Mouse (Mus musculus): ENCODE data around the gene Jkamp. TPM values are rescaled to one million over a fixed set of nuclear protein-coding genes. Genes with fewer than 3 reads are reported as not detected.
"Not testable (repeated sequence)": the region's sequence is repeated elsewhere in the genome, so short reads cannot be mapped to it uniquely, and the experiment has no call there.

Jkamp gene
- 10 to 100 TPM; 47.1 to 57.3 (median 55.3) TPM for total RNA-seq (2022)

DNA sequence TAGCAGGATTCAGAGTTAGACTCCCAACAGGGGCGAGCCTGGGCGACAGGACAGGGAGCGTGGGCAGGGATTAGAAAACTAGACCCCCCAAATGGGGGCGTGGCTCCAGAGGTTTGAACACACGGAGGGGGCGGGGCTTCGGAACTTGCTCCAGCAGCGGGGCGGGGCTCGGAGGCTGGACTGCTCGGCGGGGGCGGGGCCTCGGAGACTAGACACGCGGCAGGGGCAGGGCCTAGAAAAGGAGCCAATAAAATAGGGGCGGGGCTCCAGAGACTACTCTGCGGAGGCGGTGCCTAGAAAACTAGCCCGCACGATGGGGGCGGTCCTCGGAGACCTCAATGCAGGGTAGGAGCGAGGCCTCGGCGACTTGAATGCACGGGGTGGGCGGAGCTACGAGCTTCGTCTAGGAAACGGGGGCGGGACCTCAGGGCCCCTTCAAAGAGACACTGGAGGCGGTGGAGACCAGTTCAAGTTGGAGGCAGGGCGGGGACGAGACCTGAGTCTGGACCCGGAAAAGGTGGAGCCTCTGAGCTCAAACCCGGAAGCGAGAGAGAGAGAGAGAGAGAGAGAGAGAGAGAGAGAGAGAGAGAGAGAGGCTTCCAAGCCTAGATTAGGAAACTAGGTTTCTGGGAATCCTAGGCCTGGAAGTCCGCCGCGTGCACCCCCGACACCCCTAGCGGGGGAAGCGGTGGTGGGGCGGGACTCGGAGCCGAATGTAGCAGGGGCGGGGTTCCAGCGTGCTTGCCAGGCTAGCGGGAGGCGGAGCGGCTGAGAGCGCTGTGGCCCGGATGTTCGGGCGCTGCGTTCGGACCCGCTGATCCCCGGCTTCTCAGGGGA, at the start of gene Jkamp, which contains the start of gene L3hypdh:
Gene Jkamp, plus strand, starts transcription at position 261 of the 837 bp plus-strand sequence.
Gene L3hypdh, minus strand, starts transcription at position 111 of the 837 bp plus-strand sequence.
- peak; percentile 88 to 99 for DNase-seq (ENCODE audit: low spot score in 2 of 2)

- DNase-seq (ENCODE audit: low spot score in 2 of 2), result no peak
Measured at GRCm38 (mm10) chr12:72036097-72036661, 49.2 kb upstream of the Jkamp start.

- DNase-seq (ENCODE audit: low spot score in 2 of 2), result no peak
Measured at GRCm38 (mm10) chr12:72037049-72037448, 48.3 kb upstream of the Jkamp start.

DNA sequence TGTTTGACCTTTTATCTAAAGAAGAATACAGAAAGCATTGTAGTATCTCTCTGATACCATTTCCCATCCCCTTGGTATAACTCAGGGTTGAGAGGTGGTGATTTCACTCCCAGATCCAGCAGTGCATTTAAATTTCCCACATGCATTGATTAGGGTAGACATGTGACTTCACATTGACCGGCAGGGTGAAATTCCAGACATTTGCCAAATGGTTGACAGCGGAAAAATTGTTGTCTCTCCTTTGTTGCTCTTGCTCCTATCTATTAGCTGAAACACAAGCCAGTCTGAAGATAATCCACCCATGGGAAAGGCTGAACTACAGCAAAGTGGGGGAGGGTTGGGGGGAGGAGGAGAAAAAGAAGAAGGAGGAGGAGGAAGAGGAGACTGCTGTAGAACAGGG, 46.5 kb upstream of the Jkamp start:
- DNase-seq (ENCODE audit: low spot score in 2 of 2), result no peak

DNA sequence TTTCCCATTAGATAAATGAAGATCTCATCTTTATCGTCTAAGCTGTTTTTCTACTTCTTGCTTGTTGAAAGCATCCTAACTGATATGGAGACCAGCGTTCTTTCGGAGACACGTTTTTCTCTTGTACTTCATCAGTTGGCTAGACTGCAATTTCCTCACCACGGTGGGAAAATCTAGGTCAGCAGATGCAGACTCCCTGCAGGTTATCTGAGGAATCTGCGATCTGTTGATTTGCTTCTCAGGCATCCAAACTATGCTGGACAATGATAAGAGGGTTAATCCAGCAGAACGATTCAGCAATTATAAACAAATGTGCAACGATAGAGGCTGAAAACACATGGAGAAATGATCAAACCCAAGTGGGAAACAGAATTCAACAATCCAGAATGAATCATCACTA, 45.9 kb upstream of the Jkamp start:
- DNase-seq (ENCODE audit: low spot score in 2 of 2), result no peak

DNA sequence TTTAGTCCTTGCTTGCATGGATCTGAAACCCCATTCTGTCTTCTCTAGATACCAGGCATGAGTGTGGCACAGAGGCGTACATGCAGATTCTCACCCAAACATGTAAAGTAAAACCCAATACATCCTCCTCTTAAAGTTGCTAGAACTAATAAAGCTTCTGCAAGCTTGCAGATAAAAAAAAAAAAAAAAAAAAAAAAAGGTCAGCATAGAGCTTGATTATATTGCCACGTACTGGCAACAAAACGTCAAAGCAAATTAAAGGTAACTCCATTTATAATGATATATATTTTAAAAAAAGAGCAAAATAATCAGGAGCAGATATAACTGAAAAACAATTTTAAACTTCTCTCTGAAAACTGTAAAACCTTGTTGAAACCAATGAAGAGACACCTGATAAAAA, 44.2 kb upstream of the Jkamp start:
- DNase-seq (ENCODE audit: low spot score in 2 of 2), result no peak

DNA sequence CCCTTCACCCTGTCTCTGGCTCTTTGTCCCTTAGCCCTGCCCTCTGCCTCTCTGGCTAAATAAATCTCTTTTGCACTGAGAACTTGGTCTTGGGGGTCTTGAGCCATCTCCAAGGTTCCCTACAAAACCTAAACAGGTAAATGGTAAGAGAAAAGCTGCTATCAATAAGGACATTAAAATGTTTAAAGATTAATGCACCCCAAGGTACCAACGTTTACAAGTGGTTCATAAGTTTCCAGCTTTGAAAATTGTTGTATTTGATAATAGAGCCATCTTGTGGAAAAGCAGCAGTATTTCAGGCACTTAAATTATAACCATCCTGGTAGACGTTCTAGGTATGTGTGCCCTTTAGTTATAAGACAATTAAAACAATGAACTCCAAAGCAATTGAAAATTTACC, 37.9 kb upstream of the Jkamp start:
- DNase-seq (ENCODE audit: low spot score in 2 of 2), result no peak

DNA sequence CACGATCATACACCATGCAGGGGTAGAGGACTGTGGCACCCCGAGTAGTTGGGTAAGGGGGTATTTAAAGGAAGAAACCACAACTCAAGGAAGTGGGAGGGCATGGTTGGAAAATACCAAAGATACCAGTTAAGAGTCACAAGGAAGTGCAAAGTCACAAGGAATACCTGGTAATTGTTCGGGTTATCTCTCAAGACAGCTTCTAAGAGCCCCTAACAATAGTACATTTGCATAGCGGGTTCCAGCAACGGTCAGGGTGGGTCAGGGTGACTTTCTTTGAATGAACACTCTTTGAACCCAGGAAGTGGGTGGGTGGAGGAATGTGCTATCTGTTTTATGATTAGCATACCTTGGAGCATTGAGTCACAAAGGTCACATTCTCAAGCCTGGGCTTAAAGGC, 35.2 kb upstream of the Jkamp start:
- DNase-seq (ENCODE audit: low spot score in 2 of 2), result not testable (repeated sequence)

DNA sequence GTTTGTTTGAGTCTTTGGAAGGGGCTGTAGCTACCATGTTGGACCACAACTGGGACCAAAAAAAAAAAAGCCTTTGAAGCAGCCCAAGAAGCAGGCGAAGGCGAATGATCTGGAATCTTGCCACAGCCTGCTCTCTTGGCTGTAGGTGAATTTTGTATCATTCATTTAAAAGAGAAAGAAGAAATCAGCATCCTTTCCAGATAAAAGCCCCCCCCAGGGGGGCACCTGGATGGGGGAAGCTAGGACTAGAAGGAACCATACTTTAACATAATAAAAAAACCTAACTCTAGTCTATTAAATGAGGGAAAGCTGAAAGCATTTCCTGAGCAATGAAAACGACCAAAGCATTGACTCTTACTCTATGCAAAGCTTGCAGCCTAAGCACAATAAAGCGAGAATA, 34.6 kb upstream of the Jkamp start:
- DNase-seq (ENCODE audit: low spot score in 2 of 2), result no peak

DNA sequence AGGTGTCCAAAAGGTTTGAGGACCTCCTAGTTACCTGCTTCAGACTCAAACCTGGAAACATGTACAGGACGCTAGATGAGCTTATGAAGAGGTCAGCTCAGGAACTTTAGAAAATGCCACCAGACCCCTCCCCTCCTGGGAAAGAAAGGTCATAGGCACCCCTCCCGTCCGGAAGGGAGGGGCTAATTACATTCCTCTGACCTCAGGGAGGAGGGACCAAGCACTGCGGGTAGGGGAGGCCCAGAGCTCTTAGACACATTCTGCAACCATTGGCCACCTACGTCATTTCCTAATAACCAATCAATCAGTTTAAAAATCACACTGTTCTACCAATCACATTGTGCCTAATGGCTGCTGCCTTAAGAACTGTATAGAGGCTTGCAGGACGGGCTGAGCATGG, 32.8 kb upstream of the Jkamp start:
- no peak for DNase-seq (ENCODE audit: low spot score in 2 of 2)

GRCm38 (mm10) chr12:72053303-72053702, 32.1 kb upstream of the Jkamp start:
- no peak for DNase-seq (ENCODE audit: low spot score in 2 of 2)

DNA sequence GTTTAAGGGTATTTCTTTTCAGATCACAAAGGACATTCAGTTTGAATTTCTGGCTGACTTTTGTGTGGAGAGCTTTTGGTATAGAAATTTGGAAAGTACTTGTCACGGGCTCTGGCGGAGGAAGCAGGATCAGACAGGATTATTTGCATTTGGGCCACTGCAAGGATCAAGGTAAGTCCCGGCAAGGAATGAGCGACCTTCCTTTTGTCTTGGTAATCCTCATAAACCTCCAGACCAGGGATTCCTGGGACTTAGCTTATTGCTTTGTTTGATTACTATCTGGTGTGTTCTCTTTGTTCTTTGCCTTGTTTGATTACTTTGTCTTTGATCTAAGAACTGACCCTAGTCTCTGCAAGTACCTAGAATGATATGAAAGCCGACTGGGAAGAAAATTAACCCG, 31.5 kb upstream of the Jkamp start:
- DNase-seq (ENCODE audit: low spot score in 2 of 2), result no peak

DNA sequence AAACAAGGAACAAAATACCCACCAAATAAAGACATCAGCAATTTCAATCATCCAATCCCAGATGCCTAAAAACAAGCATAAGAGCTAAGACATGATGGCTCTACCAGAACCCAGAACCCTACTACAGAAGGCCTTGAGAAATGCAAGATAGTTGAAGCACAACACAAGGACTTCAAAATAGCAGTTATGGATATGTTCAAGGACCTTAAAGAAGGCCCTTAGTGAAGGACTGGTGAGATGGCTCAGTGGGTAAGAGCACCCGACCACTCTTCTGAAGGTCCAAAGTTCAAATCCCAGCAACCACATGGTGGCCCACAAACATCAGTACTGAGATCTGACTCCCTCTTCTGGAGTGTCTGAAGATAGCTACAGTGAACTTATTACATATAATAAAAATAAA, 27.6 kb upstream of the Jkamp start:
- no peak for DNase-seq (ENCODE audit: low spot score in 2 of 2)

- DNase-seq (ENCODE audit: low spot score in 2 of 2), result no peak
Measured at GRCm38 (mm10) chr12:72069626-72070326, 15.6 kb upstream of the Jkamp start.

DNA sequence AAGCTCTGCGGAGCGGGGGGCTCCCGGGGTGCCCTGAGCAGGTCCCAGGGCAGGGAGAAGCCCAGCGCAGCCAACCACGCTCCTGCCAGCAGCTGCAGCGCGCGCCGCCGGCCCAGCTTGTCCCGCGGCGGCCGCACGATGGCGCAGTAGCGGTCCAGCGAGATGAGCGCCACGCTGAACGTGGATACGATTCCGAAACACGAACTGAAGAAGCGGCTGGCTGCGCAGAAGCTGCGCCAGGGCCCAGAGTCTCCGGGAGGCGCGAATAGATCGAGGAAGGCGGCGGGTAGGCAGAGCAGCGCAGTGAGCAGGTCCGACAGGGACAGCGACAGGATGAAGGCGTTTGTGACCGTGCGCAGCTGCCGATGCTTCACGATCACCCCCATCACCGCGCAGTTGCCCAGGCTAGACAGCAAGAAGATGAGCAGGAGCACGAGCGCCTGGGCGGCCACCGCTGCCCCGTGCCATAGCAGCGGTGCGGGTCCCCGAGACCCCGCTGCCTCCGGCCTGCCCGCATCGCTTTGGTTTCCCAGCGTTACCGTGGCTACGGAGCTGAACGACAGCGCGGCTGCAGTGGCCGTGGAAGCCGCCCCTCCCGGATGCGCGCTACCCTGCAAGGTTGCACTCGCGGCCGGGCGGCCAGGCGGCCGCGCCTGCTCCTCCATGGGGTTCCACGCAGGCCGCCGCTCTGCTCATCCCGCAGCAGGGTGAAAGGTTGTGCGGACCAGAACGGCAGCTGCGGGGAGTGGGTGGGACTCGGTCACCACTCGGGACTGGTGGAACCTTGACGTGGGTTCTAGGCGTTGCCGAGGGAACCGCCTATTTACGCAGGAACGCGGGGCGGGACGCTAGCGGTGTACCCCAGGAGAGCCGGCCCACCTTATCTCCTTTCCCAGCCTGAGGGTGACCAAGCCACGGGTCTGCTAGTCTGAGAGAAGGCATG, 14.8 kb upstream of the Jkamp start, which contains the start of gene Gpr135:
Gene Gpr135, minus strand, starts transcription at position 799 of the 943 bp plus-strand sequence.
- DNase-seq (ENCODE audit: low spot score in 2 of 2), result peak; percentile 81 to 82

DNA sequence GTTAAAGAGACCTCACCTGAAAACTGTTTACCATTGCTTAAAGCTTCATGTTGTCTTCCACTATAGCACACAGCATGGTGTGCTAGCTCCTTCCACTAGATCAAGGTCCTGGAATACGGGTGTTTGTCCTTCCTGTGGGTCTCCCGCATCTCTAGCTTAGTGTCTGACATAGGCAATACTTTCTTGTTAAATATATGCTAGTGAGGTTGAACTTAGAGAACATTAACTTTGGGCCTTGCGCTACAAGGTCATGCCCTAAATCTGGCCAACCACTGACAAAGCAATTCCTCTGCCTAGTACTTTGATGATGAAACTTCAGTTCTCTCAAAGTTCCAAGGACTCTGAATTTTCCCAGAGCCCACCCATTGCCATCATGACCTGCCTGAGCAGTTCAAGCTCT, 7.1 kb upstream of the Jkamp start:
- no peak for DNase-seq (ENCODE audit: low spot score in 2 of 2)

DNA sequence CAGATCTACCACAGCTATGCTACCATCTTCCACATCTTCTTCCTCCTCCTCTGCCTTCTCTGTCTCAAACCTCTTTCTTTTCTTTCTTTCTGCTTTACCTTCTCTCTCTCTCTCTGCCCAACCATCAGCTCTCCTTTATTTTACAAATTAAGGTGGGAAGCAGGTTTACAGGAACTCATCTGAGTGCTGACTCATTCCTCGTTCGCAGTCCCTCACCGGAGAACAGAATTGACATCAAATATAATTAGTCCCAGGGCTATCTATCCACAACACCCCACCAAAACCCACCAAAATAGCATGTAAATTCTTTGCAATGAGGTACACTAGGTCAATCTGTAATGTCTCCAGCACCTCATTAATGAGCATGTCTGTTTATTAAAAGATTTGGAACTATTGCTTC, 3.4 kb upstream of the Jkamp start:
- no peak for DNase-seq (ENCODE audit: low spot score in 2 of 2)

DNA sequence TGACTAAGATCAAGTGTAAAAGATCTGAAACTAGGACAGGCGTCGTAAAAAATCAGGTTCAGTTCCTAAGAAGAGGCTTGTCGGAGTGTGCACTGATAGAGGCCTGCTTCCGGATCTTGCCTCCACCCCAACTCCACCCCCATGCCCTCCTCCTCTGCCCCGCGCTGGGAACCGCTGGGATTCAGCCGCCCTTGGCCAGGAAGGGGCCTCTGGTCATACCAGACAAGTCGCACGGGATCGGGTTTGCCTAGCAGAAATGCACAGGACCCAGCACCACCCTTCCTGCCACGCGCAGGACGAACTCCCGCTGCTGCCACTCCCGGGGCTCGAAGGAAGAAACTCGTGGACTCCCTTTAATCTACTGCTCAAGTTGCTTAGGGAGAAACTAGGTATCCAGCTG, 3.0 kb upstream of the Jkamp start:
- no peak for DNase-seq (ENCODE audit: low spot score in 2 of 2)

DNA sequence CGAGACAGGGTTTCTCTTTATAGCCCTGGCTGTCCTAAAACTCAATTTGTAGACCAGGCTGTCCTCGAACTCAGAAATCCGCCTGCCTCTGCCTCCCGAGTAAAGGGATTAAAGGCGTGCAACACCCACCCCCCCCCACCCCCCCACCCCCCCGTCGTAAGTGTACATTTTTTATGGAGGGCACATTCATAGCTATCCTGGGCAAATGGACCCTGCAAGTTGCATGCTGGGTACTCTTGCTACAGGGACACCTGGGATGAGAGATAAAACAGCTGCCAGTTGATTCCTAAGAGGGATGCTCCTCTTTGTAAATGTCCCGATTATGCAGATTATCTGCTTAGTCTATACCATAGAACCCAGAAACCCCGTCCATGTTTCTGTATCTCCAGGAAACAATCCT, 2.1 kb upstream of the Jkamp start:
- no peak for DNase-seq (ENCODE audit: low spot score in 2 of 2)

DNA sequence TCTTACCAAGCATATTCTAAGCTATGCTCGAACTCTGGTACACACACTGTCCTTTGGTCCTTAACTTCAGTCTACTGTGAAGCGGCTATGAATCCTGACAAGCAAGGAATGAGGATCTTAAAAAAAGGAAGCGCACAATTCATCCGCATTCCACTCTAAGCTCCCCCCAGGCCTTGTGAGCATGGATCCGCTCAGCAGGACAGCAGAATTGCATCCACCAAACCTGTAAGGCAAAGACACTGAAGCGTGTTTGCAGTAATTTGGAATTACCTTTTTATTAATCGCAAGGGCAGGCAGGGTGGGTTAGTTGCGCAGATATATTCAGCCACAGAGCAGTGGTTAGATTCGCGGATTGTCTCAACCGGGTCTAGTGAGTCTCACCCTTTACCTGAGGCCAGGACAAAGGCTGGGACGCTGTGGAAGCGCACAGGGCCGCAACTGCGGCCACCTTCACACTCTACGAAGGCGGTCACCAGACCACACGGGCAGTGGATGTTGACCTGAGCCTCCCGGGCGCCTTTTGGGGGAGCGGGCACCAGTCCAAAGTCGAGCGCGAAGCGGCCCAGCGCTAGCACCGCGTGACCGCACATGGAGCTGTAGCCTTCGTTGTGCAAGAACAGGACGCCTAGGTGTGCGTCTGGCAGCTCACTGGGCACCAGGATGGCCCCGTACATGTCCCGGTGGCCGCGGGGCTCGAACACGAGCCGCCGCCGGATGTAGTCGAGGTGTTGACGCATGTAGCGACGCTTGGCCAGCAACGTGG, 947 bp upstream of the Jkamp start:
- DNase-seq (ENCODE audit: low spot score in 2 of 2), result no peak

GRCm38 (mm10) chr12:72085024-72085328, 413 bp upstream of the Jkamp start:
- no peak for DNase-seq (ENCODE audit: low spot score in 2 of 2)
